Mouse (Mus musculus) urinary bladder, adult 18-20 months (tissue): ENCODE results near the gene Rfx2.

Experiments used
- DNase-seq, 2 experiments: peaks; one replicate each; pipeline ENCODE4 v3.0.0; 2022; ENCODE audit warnings: low spot score in 2 of 2, mixed read lengths in 2 of 2

Gene Rfx2

DNA sequence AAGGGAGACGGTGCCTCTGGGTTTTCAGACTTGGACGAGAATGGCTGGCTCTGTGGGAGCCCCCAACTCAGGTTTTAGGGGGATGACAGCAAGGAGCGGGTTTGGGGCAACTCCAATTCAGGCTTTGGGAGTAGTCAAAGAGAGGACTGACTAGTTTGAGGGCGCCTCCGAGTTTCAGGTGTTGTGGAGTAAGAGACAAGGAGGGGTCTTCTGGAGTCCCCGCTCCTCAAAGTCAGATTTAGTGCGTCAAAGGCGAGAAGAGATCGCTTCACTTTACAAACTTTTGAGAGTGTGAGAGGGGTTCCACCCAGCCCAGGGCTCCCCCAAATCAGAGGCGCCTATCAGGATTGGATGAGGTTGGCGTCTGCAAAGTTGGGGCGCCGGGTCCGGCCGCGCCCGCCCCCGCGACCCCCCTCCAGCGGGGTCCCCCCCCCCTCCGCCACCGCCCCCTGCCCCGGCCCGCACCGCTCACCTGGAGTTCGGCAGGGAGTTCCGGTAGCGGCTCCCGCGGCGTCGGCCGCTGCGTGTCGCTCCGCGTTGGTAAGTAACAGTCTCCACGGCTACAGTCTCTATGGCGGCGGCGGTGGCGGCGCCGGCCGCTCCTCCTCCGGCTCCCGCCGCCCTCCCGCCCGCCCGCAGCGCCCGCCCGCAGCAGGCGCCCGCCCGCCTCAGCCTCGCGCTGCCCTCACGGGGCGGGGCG lies at the start of gene Rfx2:
Gene Rfx2 (minus strand): TSS at position 603 of the 700 bp plus-strand sequence.
- DNase-seq = peak in 1 of 2 experiments; percentile 30

DNA sequence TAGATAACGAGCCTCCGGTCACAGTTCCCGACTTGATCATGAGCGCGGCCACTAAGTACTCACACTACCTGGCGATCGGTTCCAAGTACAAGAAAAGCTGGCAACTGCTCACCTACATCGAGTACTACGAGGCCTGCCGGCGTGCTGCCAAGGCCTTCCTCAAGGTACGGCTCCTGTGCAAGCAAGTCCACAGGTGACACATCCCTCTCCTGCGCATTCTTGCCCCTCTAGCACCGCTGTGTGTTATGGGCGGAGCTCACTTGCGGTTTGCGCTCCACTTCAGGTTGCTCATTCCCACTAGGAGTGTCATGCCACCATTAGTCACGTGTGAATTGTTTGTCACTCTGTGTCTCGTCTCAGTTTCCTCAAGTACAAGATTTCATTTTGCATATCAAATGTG lies 46.6 kb upstream of the Rfx2 start:
- no peak for DNase-seq

DNA sequence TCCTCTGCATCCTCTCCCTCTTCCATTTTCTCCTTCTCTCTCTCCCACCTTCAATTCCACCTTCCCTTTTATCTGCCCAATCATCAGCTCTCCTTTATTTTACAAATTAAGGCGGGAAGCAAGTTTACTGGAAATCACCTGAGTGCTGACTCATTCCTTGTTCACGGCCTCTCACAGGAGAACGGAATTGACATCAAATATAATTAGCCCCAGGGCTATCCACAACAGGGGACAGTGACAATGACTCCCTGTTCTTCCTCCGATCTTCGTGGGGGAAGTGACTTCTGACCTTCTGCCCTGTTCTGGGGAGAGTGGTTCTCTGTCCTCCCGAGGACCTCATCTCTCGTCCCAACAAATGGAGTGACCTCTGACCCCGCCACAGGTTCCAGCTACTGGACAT lies 46.2 kb upstream of the Rfx2 start:
- DNase-seq = no peak

DNA sequence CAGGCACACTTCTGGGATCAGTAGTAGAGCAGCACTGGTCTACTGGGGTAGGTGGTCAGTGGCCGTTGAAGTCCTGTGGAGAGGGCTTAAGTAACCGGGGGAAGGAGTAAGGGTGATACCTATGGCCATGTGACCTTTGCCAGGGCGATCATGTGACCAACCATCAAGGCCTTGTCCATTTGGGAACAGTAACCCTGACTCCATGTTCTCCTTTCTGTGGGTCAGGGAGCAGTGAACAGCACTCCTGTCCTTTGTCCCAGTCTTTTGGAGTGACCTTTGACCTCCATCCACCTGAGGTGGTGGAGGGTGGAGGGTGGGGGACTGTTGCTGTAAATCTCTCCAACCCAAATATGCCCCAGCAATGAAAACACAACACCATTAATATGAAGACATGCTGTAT lies 45.7 kb upstream of the Rfx2 start:
- no peak for DNase-seq

DNA sequence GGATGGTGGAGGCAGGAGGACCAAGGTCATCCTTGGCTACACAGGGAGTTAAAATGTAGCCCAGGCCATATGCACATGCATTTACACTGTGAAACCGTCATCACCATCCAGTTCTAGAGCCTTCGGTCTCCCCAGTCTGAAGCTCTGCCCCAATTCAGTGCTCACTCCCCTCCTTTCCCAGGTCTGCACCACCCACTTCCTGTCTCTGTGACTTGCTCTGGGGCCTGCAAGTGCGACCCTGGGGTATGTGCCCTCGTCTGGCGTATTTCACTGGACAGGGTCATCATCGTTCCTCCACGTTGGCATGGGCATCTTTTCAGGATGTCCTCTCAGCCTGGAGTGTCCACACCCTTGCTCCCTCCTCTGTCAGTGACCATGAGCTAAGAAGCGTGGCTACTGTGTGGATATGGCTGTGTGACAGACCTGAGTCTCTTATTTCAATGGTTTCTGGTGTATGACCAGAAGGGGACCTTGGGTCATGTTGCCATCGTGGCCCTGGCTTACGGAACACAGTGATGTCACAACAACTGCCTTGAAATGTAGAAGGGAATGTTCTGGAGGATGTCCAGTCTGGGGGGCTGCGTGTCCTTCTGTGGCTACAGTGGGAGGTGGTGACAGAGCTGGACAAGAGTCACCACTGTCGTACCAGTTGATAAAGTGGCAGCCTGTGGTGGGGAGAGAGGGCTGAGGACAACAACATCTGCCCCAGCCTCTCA lies 44.3 kb upstream of the Rfx2 start, which contains the start of gene 1700061G19Rik:
Gene 1700061G19Rik (plus strand): TSS at position 542 of the 716 bp plus-strand sequence.
- no peak for DNase-seq

DNA sequence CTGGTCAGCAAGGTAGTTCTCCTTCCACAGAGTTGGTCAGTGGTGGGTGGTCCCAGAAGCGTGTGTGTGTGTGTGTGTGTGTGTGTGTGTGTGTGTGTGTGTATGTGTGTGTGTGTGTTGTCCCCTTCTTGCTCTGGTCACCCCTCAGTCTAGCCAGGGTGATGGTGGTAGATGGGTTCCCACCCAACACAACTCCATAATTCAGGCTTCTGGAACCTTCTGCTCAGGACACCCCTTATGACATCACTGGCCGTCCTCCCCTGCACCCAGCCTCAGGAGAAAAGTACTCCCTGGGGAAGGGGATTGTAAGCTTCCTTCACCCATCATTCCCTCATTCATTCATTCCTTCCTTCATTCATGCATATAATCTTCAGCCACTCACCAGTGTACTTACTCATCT lies 43.4 kb upstream of the Rfx2 start, which contains the start of gene Acsbg2:
Gene Acsbg2 (minus strand): TSS at position 211 of the 400 bp plus-strand sequence.
- no peak for DNase-seq

DNA sequence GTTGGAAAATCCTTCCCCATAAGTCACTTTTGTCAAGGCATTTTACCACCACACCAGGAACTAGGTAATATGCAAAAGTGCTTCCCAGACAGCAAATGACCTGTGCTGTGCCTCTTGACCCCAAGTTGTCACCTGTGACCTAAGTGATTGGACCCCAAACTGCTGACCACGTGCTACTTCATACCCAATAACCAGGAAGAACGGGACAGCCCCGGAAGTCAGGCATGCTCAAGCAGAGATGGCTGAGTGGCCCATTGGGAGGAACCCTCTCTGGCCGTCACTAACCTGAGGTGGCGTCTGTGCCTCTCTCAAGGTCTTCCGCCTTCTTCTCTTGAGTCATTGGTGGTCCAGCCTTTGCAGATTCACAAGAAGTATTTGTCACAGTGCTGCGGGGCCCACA lies 41.7 kb upstream of the Rfx2 start:
- DNase-seq = no peak

DNA sequence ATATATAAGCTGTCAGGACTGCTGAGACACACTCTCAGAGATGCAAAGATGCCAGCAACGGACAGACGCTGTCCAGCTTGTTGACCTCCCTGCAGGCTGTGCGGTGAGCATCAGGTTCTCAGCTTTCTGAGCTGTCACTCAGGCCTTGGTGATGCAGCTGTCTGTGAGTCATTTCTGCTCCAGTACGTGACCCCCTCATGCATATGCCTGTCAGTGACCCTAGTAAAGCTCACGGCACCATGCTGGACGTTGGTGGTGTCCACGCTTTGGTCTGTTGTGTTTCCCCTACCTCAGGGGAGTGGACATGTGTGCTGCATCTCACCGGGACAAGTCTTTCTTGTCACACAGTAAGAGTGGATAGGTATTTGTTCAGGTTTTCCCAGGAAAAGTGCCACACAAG lies 41.0 kb upstream of the Rfx2 start:
- no peak for DNase-seq

DNA sequence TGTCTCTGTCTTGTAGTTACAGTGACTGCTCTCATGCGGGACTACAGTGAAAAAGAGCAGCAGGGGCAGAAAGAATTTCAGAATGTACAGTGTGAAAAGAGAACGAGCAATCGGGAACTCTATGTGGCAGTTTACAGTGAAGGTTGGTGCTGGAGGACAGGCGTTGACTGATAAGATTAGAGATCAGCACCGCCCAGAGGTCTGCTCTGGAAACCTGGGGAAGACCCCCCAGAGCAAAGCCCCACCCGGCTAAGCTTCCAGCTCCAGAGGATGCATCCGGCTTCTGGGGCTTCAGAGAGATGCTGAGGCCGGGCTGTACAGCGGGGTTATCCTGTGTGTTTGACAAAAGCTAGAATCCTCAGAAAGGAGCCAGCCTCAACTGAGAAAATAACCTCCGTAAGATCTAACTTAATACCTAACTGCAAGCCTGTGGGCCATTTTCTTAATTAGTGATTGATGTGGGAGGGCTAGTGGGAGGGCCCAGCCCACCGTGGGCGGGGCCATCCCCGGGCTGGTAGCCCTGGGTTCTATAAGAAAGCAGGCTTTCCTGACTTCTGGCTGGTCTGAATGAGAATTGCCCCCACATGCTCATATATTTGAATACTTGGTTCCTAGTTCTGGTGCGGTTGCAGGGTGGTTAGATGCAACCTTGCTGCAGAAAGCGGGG lies 39.6 kb upstream of the Rfx2 start:
- DNase-seq = no peak

DNA sequence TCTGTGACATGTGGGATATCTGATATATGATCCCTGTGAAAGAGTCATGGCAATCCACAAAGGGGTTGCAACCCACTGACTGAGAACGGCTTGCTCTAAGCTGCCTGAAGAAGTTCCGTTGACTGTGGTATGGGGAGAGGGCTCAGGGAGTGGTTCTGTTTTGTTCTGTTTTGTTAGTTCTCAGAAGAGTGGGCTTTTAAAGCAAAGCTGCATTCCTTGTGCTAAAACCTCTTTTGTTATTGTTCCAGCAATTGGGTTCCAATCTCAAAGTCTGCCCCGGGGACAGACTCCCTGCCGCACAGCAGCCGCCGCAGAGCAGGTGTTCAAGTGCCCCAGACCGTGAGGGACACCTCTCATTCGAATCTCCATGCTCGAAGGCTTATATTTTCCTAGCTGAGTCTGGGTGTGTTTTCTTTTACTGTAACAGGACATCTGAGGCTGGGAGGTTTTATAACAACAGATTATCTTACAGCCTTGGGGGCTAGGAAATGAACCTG lies 38.7 kb upstream of the Rfx2 start:
- no peak for DNase-seq

DNA sequence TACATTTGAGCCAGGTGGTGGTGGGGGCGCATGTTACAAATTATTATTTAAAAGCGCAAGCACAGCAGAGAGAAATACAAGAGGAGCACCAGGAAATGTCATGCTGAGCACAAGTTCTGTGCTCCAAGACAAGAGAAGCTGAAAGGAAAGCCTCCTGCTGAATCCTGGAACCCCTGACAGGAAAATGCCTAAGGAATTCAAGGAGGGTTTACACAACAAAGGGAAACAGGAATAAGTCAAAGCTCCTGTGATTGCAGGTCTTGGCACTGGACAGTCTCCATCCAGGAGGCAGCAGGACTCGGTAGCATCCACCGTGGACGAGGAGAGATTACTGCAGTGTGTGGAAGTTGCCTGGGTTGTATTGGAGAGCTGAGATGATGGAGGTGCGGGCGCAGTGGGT lies 35.3 kb upstream of the Rfx2 start:
- DNase-seq = no peak

DNA sequence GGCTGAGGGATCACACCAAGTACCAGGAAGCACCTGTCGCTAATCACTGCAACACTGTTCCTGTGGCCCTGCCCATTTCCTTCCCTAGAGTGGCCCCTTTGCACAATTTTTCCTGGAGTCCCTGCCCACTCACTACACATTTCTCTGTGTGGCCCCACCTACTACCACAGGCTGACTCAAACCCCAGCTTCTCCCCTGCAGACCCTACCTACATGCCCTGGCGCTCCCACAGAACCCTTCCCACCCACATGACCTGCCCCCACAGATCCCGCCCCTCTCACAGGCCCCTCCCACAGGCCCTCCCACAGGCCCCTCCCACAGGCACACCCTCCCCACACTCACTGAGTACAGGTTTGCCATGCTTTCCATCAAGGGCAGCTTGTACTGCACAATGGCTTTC lies 30.4 kb upstream of the Rfx2 start:
- DNase-seq = no peak

DNA sequence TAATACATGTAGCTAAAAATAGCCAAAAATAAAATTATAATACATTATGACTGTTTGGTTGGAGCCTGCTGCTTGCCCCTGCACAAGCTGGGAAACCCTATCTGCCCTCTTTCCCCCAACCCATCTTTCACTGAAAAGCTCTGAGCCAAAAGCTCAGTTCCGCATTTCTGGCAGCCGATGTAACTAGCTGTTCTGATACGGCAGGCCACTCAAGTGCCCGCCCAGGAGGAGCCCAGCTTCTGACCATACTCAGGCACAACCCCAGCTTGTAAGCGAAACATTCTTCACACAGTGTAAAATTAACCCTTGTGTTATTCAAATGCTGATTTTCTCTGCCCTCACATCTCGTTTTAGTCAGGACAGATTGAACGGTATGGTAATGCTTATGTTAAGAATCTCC lies 28.1 kb upstream of the Rfx2 start:
- DNase-seq = no peak

DNA sequence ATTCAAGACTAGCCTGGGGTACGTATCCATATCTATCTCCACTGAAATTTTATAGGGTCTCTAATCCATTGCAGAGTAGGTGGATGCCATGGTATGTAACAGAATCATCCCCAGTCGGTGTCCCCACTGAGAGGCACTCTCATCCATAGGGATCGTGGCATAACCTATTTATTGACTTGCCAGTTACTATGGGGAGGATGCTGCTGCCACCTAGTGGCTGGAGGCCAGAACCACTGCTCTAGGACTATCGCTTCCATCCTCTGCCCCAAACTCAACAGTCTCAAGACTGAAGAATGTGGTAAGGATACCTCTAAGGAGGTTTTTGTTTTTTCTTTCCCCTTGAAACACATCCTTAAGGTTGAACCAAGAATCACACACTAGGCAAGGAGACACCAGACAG lies 27.4 kb upstream of the Rfx2 start:
- DNase-seq = peak; percentile 44 to 58

DNA sequence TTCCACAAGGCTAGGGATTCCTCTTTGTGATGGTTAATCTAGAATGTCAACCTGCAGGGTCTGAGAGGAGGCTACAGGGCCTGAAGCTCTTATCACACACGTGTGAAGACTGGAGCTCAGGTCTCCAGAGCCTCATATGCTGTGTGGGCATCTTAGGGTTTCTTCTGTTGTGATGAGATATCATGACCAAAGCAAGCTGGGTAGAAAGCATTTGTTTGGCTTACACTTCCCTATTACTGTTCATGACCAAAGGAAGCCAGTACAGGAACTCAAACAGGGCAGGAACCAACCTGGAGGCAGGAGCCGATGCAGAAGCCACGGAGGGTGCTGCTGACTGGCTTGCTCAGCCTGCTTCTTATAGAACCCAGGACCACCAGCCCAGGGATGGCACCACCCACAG lies 24.6 kb upstream of the Rfx2 start:
- DNase-seq = no peak

DNA sequence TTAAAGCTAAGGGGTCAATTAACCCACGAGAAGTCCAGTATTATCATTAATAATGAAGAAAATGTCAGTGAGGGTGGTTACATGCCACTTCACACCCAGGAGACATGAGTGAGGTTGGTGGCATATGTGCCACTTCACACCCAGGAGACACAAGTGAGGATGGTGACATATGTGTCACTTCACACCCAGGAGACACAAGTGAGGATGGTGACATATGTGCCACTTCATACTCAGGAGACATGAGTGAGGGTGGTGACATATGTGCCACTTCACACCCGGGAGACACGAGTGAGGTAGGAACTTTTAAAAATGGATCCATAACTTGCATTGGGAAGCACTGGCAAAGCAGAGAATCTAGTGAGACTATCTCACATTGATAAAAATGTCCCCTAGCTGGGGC lies 20.4 kb upstream of the Rfx2 start:
- no peak for DNase-seq

DNA sequence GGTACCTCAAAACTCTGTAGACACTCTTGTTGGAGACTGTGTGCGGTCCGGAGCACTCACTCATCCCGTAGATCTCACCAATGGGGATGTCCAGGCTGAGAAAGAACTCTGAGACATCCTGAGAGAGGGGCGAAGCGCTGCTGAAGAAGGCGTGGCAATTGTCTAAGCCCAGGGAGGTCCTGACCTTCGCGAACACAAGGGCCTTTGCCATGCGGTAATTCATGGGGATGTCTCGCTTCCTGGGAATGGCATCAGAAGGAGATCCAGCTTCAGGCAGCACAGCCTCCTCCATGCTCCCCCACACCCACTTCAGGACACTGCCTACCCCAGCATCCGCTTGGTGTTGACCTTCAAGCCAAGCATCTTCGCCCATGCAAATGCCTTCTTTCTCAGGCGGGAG lies 18.9 kb upstream of the Rfx2 start:
- no peak for DNase-seq

DNA sequence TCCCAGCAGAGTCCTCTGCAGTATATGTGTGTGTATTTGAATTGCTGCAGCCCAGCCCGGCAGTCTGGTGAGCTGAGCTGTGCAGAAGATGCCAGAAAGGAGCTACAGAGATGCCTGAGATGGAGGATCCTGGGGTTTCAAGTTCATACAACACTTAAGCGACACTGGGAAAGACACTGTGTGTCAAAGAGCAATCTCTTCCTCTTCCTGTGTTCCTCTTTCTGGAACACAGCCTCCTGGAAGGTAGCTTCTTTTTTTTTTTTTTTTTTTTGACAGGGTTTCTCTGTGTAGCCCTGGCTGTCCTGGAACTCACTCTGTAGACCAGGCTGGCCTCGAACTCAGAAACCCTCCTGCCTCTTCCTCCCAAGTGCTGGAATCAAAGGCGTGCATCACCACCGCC lies 18.0 kb upstream of the Rfx2 start:
- DNase-seq = no peak

DNA sequence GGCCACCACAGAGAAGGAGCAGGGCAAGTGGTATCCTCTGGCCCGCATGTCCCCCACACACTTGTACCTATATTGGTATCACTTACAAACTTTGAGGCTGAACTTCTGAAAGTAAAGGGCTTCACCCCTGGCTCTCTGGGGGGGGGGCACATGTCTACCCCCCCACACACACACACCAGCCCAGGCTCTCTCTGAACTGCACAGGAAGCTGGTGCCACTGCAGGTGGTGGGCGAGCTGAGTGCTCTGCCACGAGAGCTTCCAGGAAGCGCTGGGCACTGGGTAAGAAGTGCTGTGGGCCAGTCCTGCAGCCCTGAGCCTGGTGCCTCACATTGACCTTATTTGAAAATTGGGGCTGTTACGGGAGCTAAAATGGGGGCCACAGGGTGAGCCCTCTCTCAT lies 12.9 kb upstream of the Rfx2 start:
- DNase-seq = no peak

DNA sequence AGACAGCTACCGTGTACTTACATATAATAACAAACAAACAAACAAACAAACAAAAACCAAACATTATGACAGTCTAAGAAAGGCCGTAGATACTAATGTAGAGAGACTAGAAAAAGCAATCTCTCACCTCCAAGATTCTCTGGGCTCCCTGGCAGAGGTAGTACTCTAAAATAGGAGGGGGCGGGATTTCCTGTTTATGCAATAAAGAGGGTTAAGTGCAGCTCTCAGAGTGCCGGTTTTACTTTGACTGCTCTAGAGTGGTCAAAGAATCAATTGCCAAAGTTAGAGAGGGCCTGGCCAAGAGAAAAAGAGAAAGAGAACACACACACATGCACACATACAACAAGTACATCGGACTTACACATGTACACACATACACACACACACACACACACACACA lies 11.4 kb upstream of the Rfx2 start:
- no peak for DNase-seq

DNA sequence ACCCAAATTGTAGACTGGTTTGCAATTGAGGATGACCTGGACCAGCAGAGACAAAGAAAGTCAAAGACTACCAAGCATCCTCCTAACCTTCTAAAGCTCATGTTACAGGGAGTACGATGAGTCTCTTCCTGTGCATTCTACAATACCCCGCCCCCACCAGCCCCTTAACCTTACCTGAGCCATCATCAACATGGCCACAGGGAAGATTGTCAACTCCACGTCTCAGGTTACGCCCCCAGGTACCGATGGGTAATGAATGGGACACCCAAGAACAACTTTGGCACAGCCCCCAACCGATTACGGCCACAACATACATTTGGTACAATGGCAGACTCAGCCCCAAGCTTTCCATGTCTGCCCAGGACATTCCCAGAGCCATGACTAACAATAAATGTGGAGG lies 9.7 kb upstream of the Rfx2 start:
- no peak for DNase-seq

DNA sequence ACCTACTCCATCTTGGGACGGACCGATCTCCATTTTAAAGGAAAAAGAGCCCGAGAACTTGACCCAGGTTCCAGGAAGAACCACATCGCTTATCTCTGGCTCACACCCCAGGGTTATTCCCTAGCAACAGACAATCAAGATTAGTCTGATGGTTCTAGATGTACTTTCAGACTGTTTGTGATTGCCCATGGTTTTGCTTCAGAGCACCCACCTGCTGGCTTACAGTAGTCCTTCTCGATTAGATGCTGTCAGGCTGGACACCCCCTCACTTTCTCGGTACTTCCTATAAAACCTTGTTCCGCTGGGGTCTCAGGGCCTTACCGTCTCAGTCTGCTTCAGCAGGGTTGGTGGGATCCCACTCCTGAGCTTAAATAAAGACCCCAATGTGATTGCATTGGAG lies 5.5 kb upstream of the Rfx2 start:
- DNase-seq = no peak

DNA sequence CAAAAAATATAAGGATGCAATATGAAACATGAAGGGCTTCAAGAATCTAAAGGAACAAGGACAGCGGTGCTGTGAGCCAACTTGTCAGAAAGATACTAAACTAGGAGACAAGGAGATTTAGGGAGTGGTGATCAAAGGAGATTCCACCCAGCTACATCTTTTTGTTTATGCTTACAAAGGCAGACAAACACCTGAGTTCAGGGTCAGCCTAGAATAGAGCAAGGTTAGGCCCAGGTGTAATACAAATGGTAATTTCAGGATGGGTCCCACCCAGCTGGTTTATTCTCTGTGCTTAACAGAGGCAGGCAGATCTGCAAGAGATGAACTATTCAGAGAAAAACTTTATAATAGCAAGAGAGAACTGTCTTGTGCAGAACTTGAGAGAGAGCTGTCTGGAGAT lies 2.6 kb upstream of the Rfx2 start:
- DNase-seq = no peak
